Mouse (Mus musculus) mammary gland, adult 2 months (tissue): ENCODE measurements around the gene Olfr119. TPM values are rescaled to one million over a fixed set of nuclear protein-coding genes. Genes with fewer than 3 reads are reported as not detected.

Experiments
- polyA plus RNA-seq: library from polyadenylated mRNA; depleted of rRNA; stranded (reverse); fragments of >200 nt; gene quantifications from 2 replicates; pipeline ENCODE4 v1.2.3, GENCODE M21; 2012; ENCODE audit warnings: low replicate concordance; rRNA removed

Olfr119 gene
- not detected in 2 replicates for polyA plus RNA-seq

DNA sequence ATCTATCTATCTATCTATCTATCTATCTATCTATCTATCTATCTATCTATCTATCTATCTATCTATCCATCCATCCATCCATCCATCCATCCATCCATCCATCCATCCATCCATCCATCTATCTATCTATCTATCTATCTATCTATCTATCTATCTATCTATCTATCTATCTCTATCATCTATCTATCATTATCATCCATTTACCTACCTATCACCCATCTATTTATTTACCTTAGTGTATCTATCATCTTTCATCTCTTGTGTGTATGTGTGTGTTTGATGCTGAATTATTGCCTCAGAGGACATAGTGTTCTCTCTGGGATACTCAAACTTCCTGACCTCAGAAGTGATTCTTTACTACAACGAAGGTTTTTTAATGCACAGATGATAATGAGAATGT, at the start of gene Olfr119:
Gene Olfr119 (plus strand): TSS at position 301 of the 400 bp plus-strand sequence.

DNA sequence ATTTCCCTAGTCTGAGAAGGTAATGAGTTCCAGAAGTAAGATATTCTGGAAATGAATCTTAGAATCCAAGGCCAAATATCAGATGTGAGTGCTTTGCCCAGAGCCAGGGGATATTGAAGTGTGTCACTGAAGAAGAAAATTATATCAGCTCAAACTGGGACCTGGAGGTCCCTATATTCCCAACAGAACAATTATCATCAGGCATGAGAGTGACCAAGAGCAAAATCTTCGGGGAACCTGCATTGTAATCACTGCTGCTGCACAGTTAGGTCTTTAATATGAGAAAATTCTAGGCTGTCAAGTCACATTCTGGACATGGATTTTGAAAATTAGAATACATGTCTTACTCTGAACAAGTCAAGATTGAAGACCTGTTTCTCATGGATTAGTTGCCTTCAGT, 32.7 kb upstream of the Olfr119 start, which contains the start of gene Olfr117:
Gene Olfr117 (minus strand): TSS at position 101 of the 400 bp plus-strand sequence.

DNA sequence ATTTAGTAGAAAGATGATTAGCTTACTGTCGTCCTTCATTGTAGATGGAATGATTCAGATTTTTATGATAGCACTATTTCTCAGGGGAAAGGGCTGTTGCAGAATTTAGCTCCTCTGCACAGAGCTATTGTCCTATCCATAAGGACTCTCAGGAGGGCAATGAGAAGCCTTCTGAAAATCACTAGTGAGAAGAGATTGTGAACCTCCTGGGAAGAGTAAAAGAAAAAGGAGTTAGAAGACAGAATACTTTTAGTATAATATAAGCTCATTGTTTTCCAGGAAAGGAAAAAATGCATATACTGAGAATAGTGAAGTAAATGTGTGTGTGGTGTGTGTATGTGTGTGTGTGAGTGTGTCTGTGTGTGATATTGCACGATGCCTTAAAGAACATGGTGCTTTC, 29.7 kb upstream of the Olfr119 start, which contains the start of gene Olfr118:
Gene Olfr118 (plus strand): TSS at position 301 of the 400 bp plus-strand sequence.

DNA sequence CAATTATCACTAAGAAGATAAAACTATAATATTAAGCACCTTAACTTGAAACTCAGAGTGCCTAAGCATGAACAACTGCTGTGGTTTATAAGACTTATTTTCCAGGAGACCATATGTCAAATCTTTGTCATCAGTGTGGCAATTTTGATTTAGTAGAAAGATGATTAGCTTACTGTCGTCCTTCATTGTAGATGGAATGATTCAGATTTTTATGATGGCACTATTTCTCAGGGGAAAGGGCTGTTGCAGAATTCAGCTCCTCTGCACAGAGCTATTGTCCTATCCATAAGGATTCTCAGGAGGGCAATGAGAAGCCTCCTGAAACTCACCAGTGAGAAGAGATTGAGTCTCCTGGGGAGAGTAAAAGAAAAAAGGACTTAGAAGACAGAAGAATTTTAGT, 25.1 kb downstream of the Olfr119 start, which contains the start of gene Olfr120:
Gene Olfr120 (plus strand): TSS at position 301 of the 400 bp plus-strand sequence.

Other genes with a start within 250 kb of the Olfr119 start
- gene Olfr109, start 237.6 kb upstream of the Olfr119 start, polyA plus RNA-seq = not detected in 2 replicates
- 13.9 and 17.2 TPM in 2 replicates for gene H2-M2, start 213.0 kb upstream of the Olfr119 start, polyA plus RNA-seq
- 0.19 and 0.23 TPM in 2 replicates for gene Olfr110, start 204.1 kb upstream of the Olfr119 start, polyA plus RNA-seq
- gene Olfr111, start 188.5 kb upstream of the Olfr119 start, polyA plus RNA-seq = 0.22 and 0.52 TPM in 2 replicates
- not detected in 2 replicates for gene Olfr112, start 127.1 kb upstream of the Olfr119 start, polyA plus RNA-seq
- gene Olfr113, start 118.9 kb upstream of the Olfr119 start, polyA plus RNA-seq = not detected in 2 replicates
- gene Olfr114, start 103.8 kb upstream of the Olfr119 start, polyA plus RNA-seq = not detected in 2 replicates
- not detected in 2 replicates for gene Olfr115, start 69.5 kb upstream of the Olfr119 start, polyA plus RNA-seq
- gene Olfr116, start 69.4 kb upstream of the Olfr119 start, polyA plus RNA-seq = not detected in 2 replicates
- gene Olfr117, start 32.8 kb upstream of the Olfr119 start, polyA plus RNA-seq = not detected in 2 replicates
- gene Olfr118, start 29.6 kb upstream of the Olfr119 start, polyA plus RNA-seq = not detected in 2 replicates
- gene Olfr120, start 25.2 kb downstream of the Olfr119 start, polyA plus RNA-seq = not detected in 2 replicates
- gene Olfr121, start 52.3 kb downstream of the Olfr119 start, polyA plus RNA-seq = not detected in 2 replicates
- not detected in 2 replicates for gene Olfr122, start 72.0 kb downstream of the Olfr119 start, polyA plus RNA-seq
- not detected in 2 replicates for gene Olfr123, start 97.0 kb downstream of the Olfr119 start, polyA plus RNA-seq
- not detected in 2 replicates for gene Olfr124, start 103.3 kb downstream of the Olfr119 start, polyA plus RNA-seq
- gene Olfr125, start 136.4 kb downstream of the Olfr119 start, polyA plus RNA-seq = not detected in 2 replicates
- gene Olfr126, start 150.9 kb downstream of the Olfr119 start, polyA plus RNA-seq = not detected in 2 replicates
- gene Olfr127, start 203.9 kb downstream of the Olfr119 start, polyA plus RNA-seq = not detected in 2 replicates
- gene Olfr128, start 224.0 kb downstream of the Olfr119 start, polyA plus RNA-seq = not detected in 2 replicates